Mouse (Mus musculus): Measurements from ENCODE around the gene Pgk1.
"Not testable (repeated sequence)": the region's sequence is repeated elsewhere in the genome, so short reads cannot be mapped to it uniquely, and the experiment has no call there.

Pgk1 gene

DNA sequence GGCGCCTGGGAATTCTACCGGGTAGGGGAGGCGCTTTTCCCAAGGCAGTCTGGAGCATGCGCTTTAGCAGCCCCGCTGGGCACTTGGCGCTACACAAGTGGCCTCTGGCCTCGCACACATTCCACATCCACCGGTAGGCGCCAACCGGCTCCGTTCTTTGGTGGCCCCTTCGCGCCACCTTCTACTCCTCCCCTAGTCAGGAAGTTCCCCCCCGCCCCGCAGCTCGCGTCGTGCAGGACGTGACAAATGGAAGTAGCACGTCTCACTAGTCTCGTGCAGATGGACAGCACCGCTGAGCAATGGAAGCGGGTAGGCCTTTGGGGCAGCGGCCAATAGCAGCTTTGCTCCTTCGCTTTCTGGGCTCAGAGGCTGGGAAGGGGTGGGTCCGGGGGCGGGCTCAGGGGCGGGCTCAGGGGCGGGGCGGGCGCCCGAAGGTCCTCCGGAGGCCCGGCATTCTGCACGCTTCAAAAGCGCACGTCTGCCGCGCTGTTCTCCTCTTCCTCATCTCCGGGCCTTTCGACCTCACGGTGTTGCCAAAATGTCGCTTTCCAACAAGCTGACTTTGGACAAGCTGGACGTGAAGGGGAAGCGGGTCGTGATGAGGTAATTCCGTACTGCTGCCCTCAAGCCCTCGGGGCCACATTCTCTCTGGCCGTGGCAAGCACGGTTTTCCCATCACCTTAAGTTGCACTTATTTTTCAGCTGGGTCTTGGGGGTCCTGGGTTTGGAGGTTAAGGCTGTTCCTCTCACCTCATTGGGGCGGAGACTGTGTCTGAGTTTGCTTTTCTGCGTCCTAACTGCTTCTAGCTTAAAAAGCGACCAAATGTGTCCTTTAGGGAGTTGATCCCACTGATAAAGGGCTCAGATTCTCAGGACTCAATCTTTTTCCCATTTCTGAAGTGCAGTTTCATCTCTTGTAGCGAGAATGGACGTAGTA, at the start of gene Pgk1:
Gene Pgk1 (plus strand): TSS at position 388 of the 937 bp plus-strand sequence.
- DNase-seq (ENCODE audit: low spot score in 2 of 2), result peak; percentile 90 to 94

DNA sequence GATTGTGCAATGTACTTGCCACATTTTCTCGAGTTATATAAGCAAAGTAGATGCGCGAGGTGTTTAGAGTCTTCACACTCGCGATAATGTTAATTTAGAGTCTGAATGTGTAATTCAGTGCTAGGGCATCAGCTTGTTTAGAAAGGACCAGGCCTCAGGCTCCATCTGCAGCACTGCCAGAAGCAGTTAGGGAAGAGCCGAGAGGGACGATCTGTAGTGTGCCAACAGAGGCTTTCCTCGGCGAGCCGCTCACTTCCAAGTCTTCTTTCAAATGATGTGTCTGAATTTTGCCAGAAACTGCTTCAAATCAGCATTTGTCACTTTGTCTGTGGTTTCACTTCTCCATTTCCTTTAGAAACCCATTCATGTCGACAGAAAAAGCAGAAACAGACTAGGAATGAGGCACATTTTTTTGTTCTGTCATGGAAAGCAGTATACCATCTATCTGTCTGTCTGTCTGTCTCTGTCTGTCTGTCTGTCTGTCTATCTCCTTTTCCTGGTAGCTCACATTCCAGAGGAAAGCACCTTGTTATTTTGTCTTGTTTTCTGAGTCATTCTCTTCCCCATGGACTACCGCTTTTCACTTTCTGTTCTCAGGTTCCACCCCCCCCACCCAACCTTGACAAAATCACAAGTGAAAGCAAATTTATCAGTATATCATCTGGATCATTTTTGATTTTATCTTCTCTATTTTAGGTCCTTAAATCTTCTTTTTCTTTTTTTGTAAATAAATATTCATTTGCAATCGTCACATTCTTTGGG, 47.4 kb upstream of the Pgk1 start:
- DNase-seq (ENCODE audit: low spot score in 2 of 2), result peak in 1 of 2 experiments; percentile 1

DNA sequence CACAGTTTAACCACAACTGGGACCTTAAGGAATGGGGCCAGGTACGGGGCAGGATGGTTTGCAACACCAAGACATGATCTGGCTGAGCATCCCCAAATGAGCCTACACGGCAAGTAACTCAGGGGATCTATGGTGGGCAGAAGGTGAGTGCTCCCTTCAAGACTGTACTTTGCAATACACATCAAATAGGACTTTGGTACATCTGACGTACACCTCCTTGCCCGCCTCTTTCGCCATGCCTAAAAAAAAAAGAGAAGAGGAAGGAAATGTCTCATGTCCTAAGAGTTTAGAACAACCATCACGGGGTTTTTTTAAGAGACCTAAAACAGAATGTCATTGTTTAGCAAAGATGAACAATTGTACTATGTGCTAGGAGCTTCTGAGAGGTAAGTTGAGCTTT, 44.0 kb upstream of the Pgk1 start, which contains the start of gene Tlr13:
Gene Tlr13 (plus strand): TSS at position 269 of the 400 bp plus-strand sequence.
- DNase-seq (ENCODE audit: low spot score in 2 of 2), result no peak

DNA sequence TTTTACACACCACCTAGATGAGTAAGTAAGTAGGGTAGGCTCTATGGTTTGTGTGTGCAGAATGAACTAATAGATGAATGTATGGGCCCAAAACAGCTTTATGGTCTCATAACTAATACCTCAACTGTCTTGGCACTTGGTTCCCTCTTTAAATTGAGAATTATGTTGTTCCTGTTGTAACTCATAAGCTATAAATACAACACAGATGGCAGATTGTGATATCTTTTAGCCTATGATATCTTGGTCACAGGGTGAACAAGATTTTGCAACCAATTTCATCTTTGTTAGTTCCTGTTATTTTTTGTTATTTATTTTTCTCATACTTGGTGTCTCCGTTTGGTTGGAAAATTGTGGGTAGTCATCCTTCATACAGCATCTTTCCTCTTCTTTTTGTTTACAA, 38.7 kb upstream of the Pgk1 start:
- no peak for DNase-seq (ENCODE audit: low spot score in 2 of 2)

DNA sequence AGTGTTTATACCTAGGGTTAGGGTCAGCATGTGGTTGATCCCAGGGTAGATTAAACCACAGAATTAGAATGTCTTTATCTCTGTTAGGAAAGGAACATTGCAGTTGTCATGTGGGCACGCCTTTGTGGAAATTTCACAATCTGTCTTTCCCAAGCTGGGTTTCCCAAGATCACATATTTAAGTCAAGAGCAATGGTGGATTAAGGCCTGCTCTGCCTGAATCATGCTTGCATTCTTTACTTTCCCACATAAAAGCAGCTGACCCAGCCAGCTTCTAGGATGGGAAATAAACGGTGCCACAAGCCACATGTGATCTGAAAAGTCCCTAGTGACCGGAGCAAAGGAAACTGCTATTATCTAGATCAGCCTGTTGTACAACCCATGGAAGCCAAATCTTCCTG, 37.4 kb upstream of the Pgk1 start:
- DNase-seq (ENCODE audit: low spot score in 2 of 2), result no peak

DNA sequence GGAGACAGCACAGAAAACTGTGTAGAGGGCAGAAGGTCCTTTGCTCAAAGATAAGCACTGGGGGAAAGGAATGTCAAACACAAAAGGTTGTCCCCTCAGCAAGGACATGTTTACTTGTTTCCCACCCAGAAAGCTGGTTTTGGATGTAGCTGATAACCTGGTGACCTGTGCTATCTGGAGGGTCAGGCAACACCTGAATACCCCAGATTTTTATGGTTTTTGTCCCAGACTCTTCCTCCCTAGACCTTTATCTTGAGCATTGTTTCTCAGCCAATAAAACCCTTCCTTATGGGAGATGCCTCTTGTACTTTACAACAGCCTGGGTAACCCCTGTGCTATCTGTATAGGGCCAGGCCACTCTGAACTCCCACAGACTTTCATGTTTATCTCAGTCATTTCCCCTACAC, 32.7 kb upstream of the Pgk1 start:
- no peak for DNase-seq (ENCODE audit: low spot score in 2 of 2)

DNA sequence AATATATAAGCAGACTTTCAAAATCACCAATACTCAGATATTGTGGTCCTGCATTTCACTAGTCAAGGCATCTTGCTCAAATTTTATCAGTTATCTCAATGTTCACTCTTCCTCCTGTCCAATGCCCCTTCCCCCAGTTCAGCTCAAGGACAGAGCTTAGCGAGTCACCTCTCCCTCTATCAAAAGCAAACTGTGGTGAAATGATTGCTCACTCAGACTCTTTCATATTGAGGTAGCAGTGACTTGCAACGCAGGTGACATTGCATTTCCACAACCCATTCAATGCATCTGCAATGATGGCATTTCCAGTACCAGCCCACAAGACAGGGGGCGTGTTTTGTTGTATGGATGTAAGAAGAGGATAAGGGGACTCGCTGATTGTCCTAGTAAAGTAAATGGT, 31.0 kb upstream of the Pgk1 start:
- DNase-seq (ENCODE audit: low spot score in 2 of 2), result no peak

DNA sequence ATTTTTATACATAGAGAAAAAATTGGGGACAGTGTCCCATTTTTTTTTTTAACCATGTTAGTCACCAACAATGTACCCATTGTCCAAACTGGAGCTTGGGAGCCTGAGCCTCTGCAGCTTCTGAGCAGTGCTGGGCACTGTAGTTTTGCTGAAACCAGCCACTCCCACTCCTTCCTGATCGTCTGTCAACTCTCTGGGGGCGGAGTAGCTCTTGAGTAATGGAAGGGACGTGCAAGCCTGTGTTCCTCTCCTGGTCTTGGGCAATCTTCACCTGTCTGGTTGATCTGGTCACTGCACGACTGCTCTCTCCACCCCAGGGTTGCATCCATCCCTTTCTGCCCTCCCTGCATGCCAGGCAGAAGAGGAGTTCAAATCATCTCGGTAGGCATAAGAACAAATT, 22.9 kb upstream of the Pgk1 start:
- no peak for DNase-seq (ENCODE audit: low spot score in 2 of 2)

DNA sequence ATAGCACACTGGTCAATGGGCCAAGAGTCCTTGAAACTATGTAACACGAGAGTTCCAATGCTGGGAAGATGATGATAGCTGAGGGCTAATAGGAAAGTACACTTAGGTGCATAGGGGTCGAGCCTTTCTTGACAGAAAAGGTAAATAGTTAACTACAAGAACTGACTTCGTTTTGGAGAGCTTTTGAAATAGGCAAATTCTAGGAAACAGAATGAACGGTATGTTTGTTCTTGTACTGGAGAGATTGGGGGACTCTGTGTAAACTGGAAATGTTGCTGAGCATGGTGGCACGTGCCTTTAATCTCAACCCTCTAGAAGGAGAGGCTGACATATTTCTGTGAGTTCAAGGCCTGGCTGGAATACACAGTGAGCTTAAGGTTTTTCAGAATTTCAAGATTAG, 22.3 kb upstream of the Pgk1 start:
- no peak for DNase-seq (ENCODE audit: low spot score in 2 of 2)

DNA sequence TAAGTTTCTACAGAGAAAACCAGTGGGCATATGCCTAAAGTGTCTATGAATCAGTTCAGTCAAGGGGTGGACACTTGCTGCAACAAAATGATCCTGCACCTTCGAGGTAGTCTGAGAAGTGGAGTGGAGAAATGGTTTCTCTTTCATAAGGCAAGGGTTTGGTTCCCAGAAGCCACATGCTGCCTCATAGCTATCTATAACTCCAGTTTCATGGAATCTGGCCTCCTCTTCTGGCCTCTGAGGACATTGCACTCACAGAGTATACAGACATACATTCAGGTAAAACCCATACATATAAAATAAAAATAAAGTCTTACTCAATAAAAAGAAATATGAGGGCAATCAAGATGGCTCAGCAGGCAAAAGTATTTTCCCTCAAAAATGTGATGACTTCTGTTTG, 21.8 kb upstream of the Pgk1 start:
- DNase-seq (ENCODE audit: low spot score in 2 of 2), result no peak

DNA sequence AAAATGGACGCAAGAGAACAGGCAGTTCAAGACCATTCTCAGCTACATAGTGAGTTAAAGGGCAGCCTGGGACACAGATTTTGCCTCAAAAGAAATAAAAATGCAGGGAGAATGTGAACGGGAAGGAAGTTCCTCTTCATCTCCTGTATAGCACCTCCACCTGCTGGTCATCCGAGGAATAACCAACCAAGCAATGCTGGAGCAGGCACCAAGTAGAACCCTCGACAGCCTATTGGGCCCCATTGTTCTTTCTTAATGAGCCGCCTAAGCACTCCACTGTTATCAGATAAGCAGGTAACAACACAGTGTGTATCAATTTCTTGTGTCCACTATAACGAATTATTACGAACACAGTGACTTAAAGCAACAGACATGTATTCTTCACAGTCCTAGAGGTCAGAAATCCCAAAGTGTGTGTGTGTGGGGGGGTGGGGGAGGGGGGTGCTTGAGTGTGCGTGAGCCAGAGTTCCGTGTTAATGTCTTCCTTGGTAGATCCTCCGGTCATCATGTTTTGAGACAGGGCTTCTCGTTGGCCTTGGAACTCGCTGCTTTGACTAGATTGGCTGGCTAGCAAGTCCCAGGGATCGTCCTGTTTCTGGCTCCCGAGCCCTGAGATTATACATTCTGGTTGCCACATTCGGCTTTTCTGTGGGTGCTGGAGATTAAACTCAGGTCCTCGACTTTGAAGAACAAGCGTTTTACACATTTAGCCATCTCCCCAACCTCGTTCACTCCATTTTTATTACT, 15.6 kb upstream of the Pgk1 start:
- DNase-seq (ENCODE audit: low spot score in 2 of 2), result peak; percentile 52 to 53

DNA sequence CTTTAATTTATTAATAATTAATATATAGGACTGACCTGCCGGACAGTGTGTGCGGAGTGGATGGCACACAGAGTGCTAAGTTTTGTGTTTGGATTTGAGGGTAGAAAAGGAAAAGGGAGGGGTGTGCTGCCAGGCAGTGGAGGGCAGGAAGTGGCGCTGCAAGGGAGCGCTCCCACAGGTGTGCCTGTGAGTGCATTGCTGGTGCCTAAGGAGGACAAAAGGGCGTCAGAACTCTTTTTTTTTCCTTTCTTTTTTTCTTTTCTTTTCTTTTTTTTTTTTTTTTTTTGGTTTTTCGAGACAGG, 15.1 kb upstream of the Pgk1 start:
- DNase-seq (ENCODE audit: low spot score in 2 of 2), result no peak

DNA sequence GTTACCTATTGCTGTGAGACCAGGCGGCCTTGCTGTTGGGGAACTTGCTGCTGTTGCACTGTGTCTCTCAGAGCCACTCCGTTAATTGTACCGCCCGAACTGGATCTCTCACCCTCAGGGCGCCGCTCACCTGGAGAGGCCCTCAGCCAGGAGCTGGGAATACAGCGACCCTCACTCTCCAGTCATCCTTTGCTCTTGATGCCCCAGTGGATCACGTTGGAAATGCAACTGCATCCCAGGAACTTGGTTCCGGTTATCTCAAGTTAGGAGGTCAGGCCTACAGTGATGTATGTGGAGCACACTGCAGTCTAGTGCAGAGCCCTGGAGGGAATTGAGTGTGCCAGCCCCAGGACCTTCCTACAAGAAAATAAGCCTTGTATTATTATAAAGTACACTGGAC, 10.6 kb upstream of the Pgk1 start:
- no peak for DNase-seq (ENCODE audit: low spot score in 2 of 2)

DNA sequence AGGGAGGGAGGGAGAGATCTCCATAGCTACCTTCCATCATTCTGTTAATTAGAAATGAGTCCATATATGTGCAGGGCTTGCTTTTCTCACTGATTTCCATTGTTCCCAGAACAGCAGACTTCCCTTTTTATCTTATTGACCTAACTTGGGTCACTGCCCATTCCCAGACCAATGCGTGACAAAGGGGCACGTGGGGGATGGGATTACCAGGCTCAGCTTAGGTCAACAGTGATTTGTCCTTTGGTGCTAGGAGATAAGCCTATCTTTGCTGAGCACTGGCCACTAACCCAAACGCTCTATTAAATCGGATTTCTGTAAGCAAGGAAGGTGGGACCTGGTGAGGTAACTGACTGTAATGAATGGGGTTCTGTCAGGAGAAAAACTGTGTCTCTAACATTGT, 2.6 kb upstream of the Pgk1 start:
- no peak for DNase-seq (ENCODE audit: low spot score in 2 of 2)

DNA sequence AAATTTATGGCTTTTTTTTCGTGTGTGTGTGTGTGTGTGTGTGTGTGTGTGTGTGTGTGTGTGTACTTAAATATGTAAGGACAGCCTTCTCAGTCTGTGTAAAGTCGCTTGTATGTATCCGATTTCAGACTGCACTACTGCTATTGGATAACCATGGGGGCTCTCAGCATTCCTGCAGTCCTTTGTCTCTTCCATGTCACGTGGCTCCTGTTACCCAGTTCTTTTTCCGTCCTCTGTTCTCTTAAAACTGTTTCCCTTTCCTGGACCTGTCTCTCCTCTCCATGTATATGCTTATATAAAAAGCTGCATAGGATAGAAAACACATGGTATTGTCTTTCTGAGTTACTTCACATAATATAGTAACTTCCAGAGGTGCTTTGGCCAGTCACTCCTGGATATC, 1.2 kb upstream of the Pgk1 start:
- no peak for DNase-seq (ENCODE audit: low spot score in 2 of 2)

DNA sequence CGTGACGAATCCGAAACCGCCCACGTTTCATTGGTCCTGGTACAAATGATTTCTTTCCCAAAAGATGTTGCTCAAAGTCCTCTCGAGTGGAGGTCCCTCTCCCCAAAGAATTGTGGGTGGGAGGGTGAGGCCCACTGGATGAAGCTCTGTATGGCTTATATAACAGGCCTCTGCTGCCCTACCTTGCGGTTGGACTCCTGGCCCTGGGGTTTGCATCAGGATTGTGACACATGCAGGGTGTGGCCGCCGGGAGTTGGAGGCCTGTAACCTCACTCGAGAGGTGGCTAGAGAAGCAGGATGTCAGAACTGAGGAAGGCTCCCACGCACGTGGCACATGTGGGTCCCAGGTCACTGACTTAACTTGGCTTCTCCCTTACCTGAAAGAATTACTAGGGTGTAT, 837 bp downstream of the Pgk1 start:
- DNase-seq (ENCODE audit: low spot score in 2 of 2), result no peak

DNA sequence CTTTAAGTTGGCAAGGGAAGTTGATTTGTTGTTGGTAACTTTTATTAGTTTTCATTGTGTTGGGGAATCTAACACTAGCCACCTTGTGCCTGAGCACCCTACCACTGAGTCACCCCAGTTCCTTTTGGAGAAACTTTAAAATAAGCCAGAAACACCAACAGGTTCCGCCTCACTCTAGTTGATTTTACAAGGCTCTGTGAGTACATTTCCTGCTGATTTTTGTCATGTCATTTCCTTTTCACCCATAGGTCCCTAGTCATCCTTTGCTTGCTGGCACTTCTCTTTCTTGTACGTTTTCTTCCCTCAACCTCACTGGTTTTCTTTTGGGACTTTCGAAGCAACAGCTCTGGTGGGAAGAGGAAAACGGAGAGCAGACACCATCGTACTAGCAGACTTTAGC, 2.5 kb downstream of the Pgk1 start:
- DNase-seq (ENCODE audit: low spot score in 2 of 2), result no peak

DNA sequence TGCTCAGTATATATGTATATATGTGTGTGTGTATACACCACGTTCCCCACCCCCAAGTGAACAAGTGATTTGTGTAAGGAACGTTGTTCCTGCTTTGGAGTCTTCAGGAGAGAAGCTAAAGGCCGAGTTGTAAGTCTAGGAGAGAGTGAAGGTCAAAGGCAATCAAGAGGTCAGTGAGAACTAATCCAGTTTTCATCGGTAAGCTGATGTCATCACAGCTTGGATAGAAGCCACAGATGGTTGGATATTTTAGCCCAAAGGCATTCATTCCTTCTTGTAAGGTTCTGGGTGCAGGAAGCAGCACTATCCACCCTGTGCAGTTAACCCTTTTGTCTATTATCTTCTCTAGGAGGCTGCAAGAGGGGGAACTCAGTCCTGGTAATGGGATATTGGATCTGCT, 3.2 kb downstream of the Pgk1 start:
- no peak for DNase-seq (ENCODE audit: low spot score in 2 of 2)

DNA sequence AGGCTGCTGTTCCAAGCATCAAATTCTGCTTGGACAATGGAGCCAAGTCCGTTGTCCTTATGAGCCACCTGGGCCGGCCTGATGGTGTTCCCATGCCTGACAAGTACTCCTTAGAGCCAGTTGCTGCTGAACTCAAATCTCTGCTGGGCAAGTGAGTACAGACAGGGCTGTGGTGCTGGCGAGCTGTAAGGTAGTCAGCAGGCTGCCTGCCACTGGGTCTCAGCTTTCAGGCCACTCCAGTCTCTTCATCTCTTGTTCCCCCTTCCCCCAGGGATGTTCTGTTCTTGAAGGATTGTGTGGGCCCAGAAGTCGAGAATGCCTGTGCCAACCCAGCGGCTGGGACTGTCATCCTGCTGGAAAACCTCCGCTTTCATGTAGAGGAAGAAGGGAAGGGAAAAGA, 7.5 kb downstream of the Pgk1 start:
- not testable (repeated sequence) for DNase-seq (ENCODE audit: low spot score in 2 of 2)

DNA sequence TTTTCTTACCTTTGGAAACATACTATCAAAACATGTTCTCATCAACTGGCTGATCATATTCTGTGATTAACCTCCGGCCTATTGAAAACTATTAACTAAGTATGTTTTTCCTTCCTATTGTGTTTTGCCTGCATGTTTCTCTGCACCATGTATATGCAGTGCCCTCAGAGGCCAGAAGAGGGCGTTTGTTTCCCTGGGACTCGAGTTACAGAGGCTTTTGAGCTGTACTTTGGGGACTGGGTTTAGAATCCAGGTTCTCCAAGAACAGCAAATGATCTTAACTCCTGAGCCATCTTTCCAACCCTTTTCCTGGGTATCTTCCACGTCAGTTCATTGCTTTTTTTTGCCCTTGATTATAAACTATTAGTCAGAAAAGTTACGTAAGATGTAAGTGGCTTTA, 10.4 kb downstream of the Pgk1 start:
- DNase-seq (ENCODE audit: low spot score in 2 of 2), result no peak

DNA sequence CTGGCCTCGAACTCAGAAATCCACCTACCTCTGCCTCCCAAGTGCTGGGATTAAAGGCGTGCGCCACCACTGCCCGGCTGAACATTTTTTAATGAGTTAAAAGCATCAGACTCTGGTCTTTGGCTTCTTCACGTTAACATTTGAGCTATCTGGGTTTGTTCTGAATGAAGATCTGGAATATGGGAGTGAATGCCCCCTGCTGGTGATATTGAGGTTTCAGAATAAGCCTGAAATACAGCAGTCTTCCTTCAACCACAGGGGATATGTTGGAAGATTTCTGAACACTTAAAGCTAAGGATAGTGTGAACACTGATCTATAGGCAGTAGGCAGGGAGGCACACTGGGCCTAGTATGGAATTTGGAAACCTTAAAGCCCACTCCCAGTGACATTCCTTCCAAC, 12.0 kb downstream of the Pgk1 start:
- no peak for DNase-seq (ENCODE audit: low spot score in 2 of 2)

DNA sequence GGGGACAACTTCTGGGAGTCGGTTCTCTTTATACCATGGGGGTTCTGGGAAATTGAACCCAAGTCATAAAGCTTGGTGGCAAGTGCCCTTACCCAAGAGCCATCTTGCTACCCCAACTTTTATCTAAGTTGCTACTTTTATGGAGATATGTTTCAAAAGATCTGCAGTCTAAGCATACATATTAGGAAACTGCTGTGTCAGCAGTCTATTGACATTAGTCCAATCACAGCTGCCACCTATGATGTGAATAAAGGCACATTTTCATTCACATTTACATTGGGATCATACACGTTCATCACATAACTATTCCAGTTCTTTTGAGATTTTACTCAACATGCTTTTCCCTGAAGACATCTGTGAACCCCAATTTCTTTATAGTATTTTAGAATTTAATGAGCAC, 22.2 kb downstream of the Pgk1 start:
- no peak for DNase-seq (ENCODE audit: low spot score in 2 of 2)
